In genomic region chr4:108072086-108072485, GRCm38 (mm10) we compare ENCODE assay signal across 18 mouse cellular contexts. TPM values are rescaled to one million over a fixed set of nuclear protein-coding genes. Genes with fewer than 3 reads are reported as not detected.
A peak's percentile ranks its signal among the peaks of the same experiment; 100 is the strongest.
DNase-seq lines count a peak whose midpoint lies in the region; ATAC-seq and TF ChIP-seq lines count a peak whose summit lies in the region.
"Had no signal": no experiment of that assay in that cellular context is flagged by ENCODE, and none has a peak within 500 bp of the region (broad histone marks: within the 10 kb centered on the region; RNA-seq: fewer than 3 reads in every experiment).

No protein-coding gene starts in this region.

- no peaks in the 10 kb centered on the region for H3K27me3 ChIP-seq in kidney, embryonic 16.5 days (ENCODE audit: insufficient read depth, low read length)
- no peaks in the 10 kb centered on the region for H3K27me3 ChIP-seq in lung, postnatal 0 days (replicated peaks; ENCODE audit: insufficient read depth, low read length)
- H3K27me3 ChIP-seq: CH12.LX; forebrain, embryonic 12.5 days; limb, embryonic 15.5 days; midbrain, embryonic 15.5 days had no signal

- H3K4me2 ChIP-seq in kidney, embryonic 16.5 days (replicated peaks; ENCODE audit: low read depth, low read length): no peak overlapping the region
- no peak overlapping the region for H3K4me2 ChIP-seq in lung, postnatal 0 days (replicated peaks; ENCODE audit: low read depth, low read length)

- in situ Hi-C loops in ES-E14 (cut with MboI; ENCODE audit: low sequenced_read_pairs in 2 of 2, unreplicated experiment in 2 of 2): no loop called here

- H3K9me3 ChIP-seq in kidney, embryonic 16.5 days (ENCODE audit: low read length): no peaks in the 10 kb centered on the region
- no peaks in the 10 kb centered on the region for H3K9me3 ChIP-seq in ES-E14 (ENCODE audit: control insufficient read depth, insufficient read depth, low read depth, low read length)
- H3K9me3 ChIP-seq in lung, postnatal 0 days (ENCODE audit: low read length): no peaks in the 10 kb centered on the region
- H3K9me3 ChIP-seq: forebrain, embryonic 12.5 days; hindbrain, embryonic 10.5 days; limb, embryonic 15.5 days; midbrain, embryonic 15.5 days had no signal

- 0 out of 2 replicates have a peak, but pooled peaks cover 13% of the 10 kb centered on the region for H3K36me3 ChIP-seq in kidney, embryonic 16.5 days (ENCODE audit: insufficient read depth, low read length)
- H3K36me3 ChIP-seq in ES-E14 (ENCODE audit: control insufficient read depth, insufficient read depth, low read length, poor library complexity, severe bottlenecking): no peaks in the 10 kb centered on the region
- H3K36me3 ChIP-seq in lung, postnatal 0 days (ENCODE audit: insufficient read depth, low read length): 0 out of 2 replicates have a peak, but pooled peaks cover 3% of the 10 kb centered on the region
- H3K36me3 ChIP-seq: midbrain, embryonic 15.5 days had no signal

- peak; percentile 34; the same call in 1 of the 2 replicates for TF ChIP-seq EP300 in lung, postnatal 0 days (IDR thresholded peaks at IDR 0.05)

- no peak overlapping the region for H3K4me3 ChIP-seq in kidney, embryonic 16.5 days (ENCODE audit: low read length)
- no peak overlapping the region for H3K4me3 ChIP-seq in ES-E14 (ENCODE audit: insufficient read depth in 1 of 2, low read depth in 1 of 2, low read length in 2 of 2, poor library complexity in 1 of 2, severe bottlenecking in 1 of 2)
- no peak overlapping the region for H3K4me3 ChIP-seq in lung, postnatal 0 days (ENCODE audit: low read depth, low read length)

- no peak overlapping the region for H3K27ac ChIP-seq in kidney, embryonic 16.5 days (ENCODE audit: low read length)
- no peak overlapping the region for H3K27ac ChIP-seq in ES-E14 (ENCODE audit: insufficient read depth, low read depth, low read length, poor library complexity, severe bottlenecking)
- no peak overlapping the region for H3K27ac ChIP-seq in lung, postnatal 0 days (ENCODE audit: low read length)
- H3K27ac ChIP-seq: forebrain, embryonic 12.5 days; hindbrain, postnatal 0 days; limb, embryonic 15.5 days had no signal

- 94% methylated on average over 3 of the region's 3 CpGs for whole genome bisulfite sequencing in kidney, embryonic 16.5 days
- 61% methylated on average over 3 of the region's 3 CpGs for WGBS in lung, postnatal 0 days

- DNase-seq in cerebellum, postnatal 10 days: peak; percentile 24 to 34
- no peak for DNase-seq in cerebellum, postnatal 4 days (ENCODE audit: low spot score in 2 of 2)
- DNase-seq in kidney, postnatal 25 days: peak; percentile 55 to 65
- no peak for DNase-seq in ES-E14 (ENCODE audit: low read depth, low spot score)
- DNase-seq in lung, postnatal 0 days (ENCODE audit: low spot score): peak; percentile 46
- DNase-seq in gastrocnemius, postnatal 25 days: no peak
- no peak for DNase-seq in heart, postnatal 4 days
- DNase-seq: gastrocnemius, postnatal 10 days; heart, adult 2 months; liver, postnatal 0 days; right cerebral cortex, adult 18-20 months had no signal

- H3K9ac ChIP-seq in kidney, embryonic 16.5 days (replicated peaks; ENCODE audit: low read length): no peak overlapping the region
- peak overlapping the region; percentile 32; the same call in 1 of the 2 replicates for H3K9ac ChIP-seq in ES-E14 (ENCODE audit: insufficient read depth, low read depth, low read length, poor library complexity, severe bottlenecking)
- no peak overlapping the region for H3K9ac ChIP-seq in lung, postnatal 0 days (replicated peaks; ENCODE audit: low read depth)
- H3K9ac ChIP-seq: forebrain, embryonic 12.5 days; limb, embryonic 15.5 days; liver, postnatal 0 days had no signal

- no peak for ATAC-seq in kidney, embryonic 16.5 days (ENCODE audit: low FRiP score, low TSS enrichment)
- peak; percentile 18 for ATAC-seq in lung, postnatal 0 days

- TF ChIP-seq CTCF in lung, postnatal 0 days (IDR thresholded peaks at IDR 0.05): no peak

- peaks cover 8% of the 10 kb centered on the region for H3K4me1 ChIP-seq in kidney, embryonic 16.5 days (ENCODE audit: insufficient read depth, low read length)
- H3K4me1 ChIP-seq in ES-E14 (ENCODE audit: control insufficient read depth in 2 of 2, insufficient read depth in 2 of 2, low read length in 2 of 2, poor library complexity in 1 of 2): no peaks in the 10 kb centered on the region
- H3K4me1 ChIP-seq in lung, postnatal 0 days (ENCODE audit: insufficient read depth, low read depth, low read length): peaks cover 5% of the 10 kb centered on the region; the same call in 1 of the 2 replicates

TF ChIP-seq in ES-E14, 5 proteins besides CTCF, POLR2A, EP300 and RAD21:
- TF ChIP-seq MAFK (IDR thresholded peaks at IDR 0.05; ENCODE audit: insufficient read depth, low read depth, low read length) (no peak), CHD2 (IDR thresholded peaks at IDR 0.05; ENCODE audit: low read depth, low read length) (no peak), ZNF384 (IDR thresholded peaks at IDR 0.05; ENCODE audit: low read depth, low read length) (no peak), HCFC1 (IDR thresholded peaks at IDR 0.05; ENCODE audit: borderline replicate concordance, insufficient read depth, low read length) (no peak), ZC3H11A (IDR thresholded peaks at IDR 0.05; ENCODE audit: borderline replicate concordance, low read depth, low read length) (no peak)

RNA-seq across cellular contexts. Expression of gene Podn, which starts 24.2 kb away (rescaled TPM):
- polyA plus RNA-seq in kidney, embryonic 16.5 days (2015; fragmentation: Nextera tagmentation; extraction: Ambion mirVana): 0.69 and 0.82 TPM in 2 replicates
- total RNA-seq in ES-E14 (2012; rRNA removed): 0.74 and 1.0 TPM in 2 replicates
- polyA plus RNA-seq in lung, postnatal 0 days (2015; fragmentation: Nextera tagmentation; extraction: Ambion mirVana): 2.8 and 3.3 TPM in 2 replicates
- 10 to 100 TPM in 1 of 2 experiments, 1 to 10 TPM in 1; 7.2 to 12.6 TPM for total RNA-seq in gastrocnemius, postnatal 25 days (2021)
- total RNA-seq in heart, postnatal 4 days (2021): 10 to 100 TPM in 1 of 2 experiments, 1 to 10 TPM in 1; 10.0 to 10.8 TPM

Comparison
In these comparisons a context has a peak if more than half of its experiments do, and no peak if none do; other contexts are left out.
1. DNase-seq: peak in cerebellum, postnatal 10 days (2 of 2), kidney, postnatal 25 days (2 of 2) and lung, postnatal 0 days (single experiment); none in cerebellum, postnatal 4 days (0 of 2), ES-E14 (single experiment), gastrocnemius, postnatal 25 days (single experiment) and heart, postnatal 4 days (single experiment).